Mouse (Mus musculus) heart, adult 2 months (tissue): ENCODE results near the gene Insr.

Experiments
- CTCF ChIP-seq: fragments of 200-600 bp; IDR thresholded peaks from 2 replicates; pipeline ENCODE4 v1.8.1; 2022; ENCODE audit warnings: antibody characterized with exemption, mild to moderate bottlenecking, moderate library complexity
- EP300 ChIP-seq: fragments of 200-500 bp; IDR thresholded peaks from 2 replicates; pipeline ENCODE4 v1.6.1; 2011; ENCODE audit warnings: low read depth, low read length, control low read depth; ENCODE audit not compliant: insufficient read depth

DNA sequence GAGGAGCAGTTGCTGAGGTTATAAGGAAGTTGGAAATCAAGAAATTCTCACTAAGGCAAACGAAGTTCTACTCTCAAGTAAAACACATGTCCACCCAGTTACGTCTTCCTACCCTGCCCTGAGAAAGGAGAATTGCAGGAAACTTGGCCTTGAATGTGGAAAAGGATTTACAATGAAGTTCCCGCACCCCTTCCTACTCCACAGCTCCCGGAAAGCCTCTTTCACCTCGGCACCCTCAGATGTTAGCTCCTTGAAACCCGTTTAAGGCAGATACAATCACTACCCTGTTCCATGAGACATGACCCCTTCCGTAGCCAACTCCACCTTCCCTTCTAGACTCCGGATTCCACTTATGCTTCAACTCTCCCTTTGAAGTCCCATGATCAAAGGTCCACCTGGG is 54.2 kb downstream of the Insr start:
- no peak for TF ChIP-seq CTCF
- peak; percentile 52; the same call in 1 of the 2 replicates for TF ChIP-seq EP300
